8 mouse cellular contexts compared by ENCODE assay signal in genomic region chr11:64978720-64979488, GRCm38 (mm10). TPM values are rescaled to one million over a fixed set of nuclear protein-coding genes. Genes with fewer than 3 reads are reported as not detected.
A peak's percentile ranks its signal among the peaks of the same experiment; 100 is the strongest.
DNase-seq lines count a peak whose midpoint lies in the region; ATAC-seq and TF ChIP-seq lines count a peak whose summit lies in the region.

Gene Elac2, plus strand, starts transcription at chr11:64979038.

- H3K9me3 ChIP-seq in kidney, embryonic 14.5 days (ENCODE audit: control insufficient read depth, low read length), result no peaks in the 10 kb centered on the region
- no peaks in the 10 kb centered on the region for H3K9me3 ChIP-seq in limb, embryonic 15.5 days

- no peaks in the 10 kb centered on the region for H3K27me3 ChIP-seq in kidney, embryonic 14.5 days (ENCODE audit: control insufficient read depth, insufficient read depth, low read length)
- H3K27me3 ChIP-seq in limb, embryonic 15.5 days, result peaks cover 7% of the 10 kb centered on the region; the same call in 1 of the 2 replicates

- peak within 1 kb of the TSS; percentile 83 for H3K4me2 ChIP-seq in kidney, embryonic 14.5 days (replicated peaks; ENCODE audit: low read depth, low read length)
- H3K4me2 ChIP-seq in limb, embryonic 15.5 days, result peak within 1 kb of the TSS; percentile 75

- no peak for TF ChIP-seq POLR2A in bone marrow macrophage, adult 2 months (IDR thresholded peaks at IDR 0.05; ENCODE audit: borderline replicate concordance, low read depth, low read length)
- TF ChIP-seq POLR2A in embryonic fibroblast, embryonic 13.5 days (IDR thresholded peaks at IDR 0.05; ENCODE audit: low read depth, low read length), result peak; percentile 85

- peak within 1 kb of the TSS; percentile 80 for H3K4me3 ChIP-seq in bone marrow macrophage, adult 2 months (ENCODE audit: insufficient read depth, low read length)
- H3K4me3 ChIP-seq in embryonic fibroblast, embryonic 13.5 days (ENCODE audit: insufficient read depth, low read length), result peak within 1 kb of the TSS; percentile 70
- peak within 1 kb of the TSS; percentile 88 for H3K4me3 ChIP-seq in kidney, embryonic 14.5 days (ENCODE audit: low read length)
- peak within 1 kb of the TSS; percentile 96 for H3K4me3 ChIP-seq in limb, embryonic 15.5 days

- H3K4me1 ChIP-seq in bone marrow macrophage, adult 2 months (ENCODE audit: control insufficient read depth, insufficient read depth, low read length), result peaks cover 11% of the 10 kb centered on the region
- H3K4me1 ChIP-seq in embryonic fibroblast, embryonic 13.5 days (ENCODE audit: control insufficient read depth, insufficient read depth, low read length), result no peaks in the 10 kb centered on the region
- peaks cover 8% of the 10 kb centered on the region for H3K4me1 ChIP-seq in kidney, embryonic 14.5 days (ENCODE audit: control insufficient read depth, insufficient read depth, low read length)
- peaks cover 10% of the 10 kb centered on the region for H3K4me1 ChIP-seq in limb, embryonic 15.5 days

- peaks cover 27% of the 10 kb centered on the region for H3K36me3 ChIP-seq in kidney, embryonic 14.5 days (ENCODE audit: control insufficient read depth, insufficient read depth, low read length)
- H3K36me3 ChIP-seq in limb, embryonic 15.5 days, result peaks cover 24% of the 10 kb centered on the region

- no peak within 1 kb of the TSS for H3K27ac ChIP-seq in bone marrow macrophage, adult 2 months (ENCODE audit: insufficient read depth, low read depth, low read length)
- no peak within 1 kb of the TSS for H3K27ac ChIP-seq in embryonic fibroblast, embryonic 13.5 days (ENCODE audit: insufficient read depth, low read length)
- no peak within 1 kb of the TSS for H3K27ac ChIP-seq in kidney, embryonic 14.5 days (ENCODE audit: low read depth, low read length)
- no peak within 1 kb of the TSS for H3K27ac ChIP-seq in limb, embryonic 15.5 days

- peak within 1 kb of the TSS; percentile 76 for H3K9ac ChIP-seq in kidney, embryonic 14.5 days (ENCODE audit: low read depth, low read length)
- H3K9ac ChIP-seq in limb, embryonic 15.5 days, result peak within 1 kb of the TSS; percentile 73

- under 1% methylated on average over 63 of the region's 65 CpGs for WGBS in kidney, embryonic 14.5 days
- under 1% methylated on average over 65 of the region's 65 CpGs for WGBS in limb, embryonic 15.5 days

- peak; percentile 100 for ATAC-seq in kidney, embryonic 14.5 days (ENCODE audit: low FRiP score, low TSS enrichment)
- peak; percentile 98 for ATAC-seq in limb, embryonic 15.5 days (ENCODE audit: insufficient number of reproducible peaks, low FRiP score, low TSS enrichment, low read depth)

- peak; percentile 97 for DNase-seq in A20 (ENCODE audit: low read depth, low spot score)
- DNase-seq in heart, adult 9 months (ENCODE audit: low spot score in 2 of 2), result peak; percentile 98
- DNase-seq in monocyte, adult 2 months (ENCODE audit: low read depth in 1 of 2, low spot score in 2 of 2), result peak; percentile 85 to 93
- DNase-seq in spleen, postnatal 36 days (ENCODE audit: low spot score in 2 of 2), result peak; percentile 95 to 96

- TF ChIP-seq CTCF in bone marrow macrophage, adult 2 months (IDR thresholded peaks at IDR 0.05; ENCODE audit: low read depth, low read length), result no peak
- no peak for TF ChIP-seq CTCF in embryonic fibroblast, embryonic 13.5 days (IDR thresholded peaks at IDR 0.05; ENCODE audit: borderline replicate concordance, insufficient read depth, low read length)

RNA-seq across cellular contexts. Expression of gene Elac2, which starts in this region (rescaled TPM):
- 9.1 and 9.4 TPM in 2 replicates for polyA plus RNA-seq in bone marrow macrophage, adult 2 months (2012; ENCODE audit: insufficient read depth, insufficient read length, missing spikeins)
- polyA plus RNA-seq in embryonic fibroblast, embryonic 13.5 days (2011; ENCODE audit: insufficient read length, low read depth, missing spikeins), result 13.9 and 19.5 TPM in 2 replicates
- polyA plus RNA-seq in kidney, embryonic 14.5 days (2014; fragmentation: Nextera tagmentation; extraction: Ambion mirVana), result 19.6 and 38.4 TPM in 2 replicates
- polyA plus RNA-seq in limb, embryonic 15.5 days (2015; fragmentation: Nextera tagmentation; extraction: Ambion mirVana), result 23.7 and 23.9 TPM in 2 replicates
